Mouse (Mus musculus) heart, embryonic 12.5 days (tissue): ENCODE data around the gene Gm4858. TPM values are rescaled to one million over a fixed set of nuclear protein-coding genes. Genes with fewer than 3 reads are reported as not detected.
"Not testable (repeated sequence)": the region's sequence is repeated elsewhere in the genome, so short reads cannot be mapped to it uniquely, and the experiment has no call there.

Experiments used
- ATAC-seq: fragments of 200-750 bp; cut with Nextera tagmentation; 2 replicates; pipeline ENCODE4 v1.8.0; 2017; ENCODE audit warnings: moderate TSS enrichment, moderate library complexity; ENCODE audit not compliant: insufficient number of reproducible peaks, low FRiP score
- H3K27ac ChIP-seq: fragments of 300-500 bp; sonication (generic); 2 replicates; pipeline ENCODE4 v1.5.1; 2016; ENCODE audit warnings: mild to moderate bottlenecking, moderate library complexity; ENCODE audit not compliant: poor library complexity, severe bottlenecking
- H3K27me3 ChIP-seq: fragments of 300-500 bp; sonication (generic); replicated peaks from 2 replicates; pipeline ENCODE4 v1.6.1; 2016; ENCODE audit warnings: mild to moderate bottlenecking, moderate library complexity
- H3K36me3 ChIP-seq: fragments of 300-500 bp; sonication (generic); 2 replicates; pipeline ENCODE4 v1.6.1; 2016; ENCODE audit warnings: mild to moderate bottlenecking, moderate library complexity
- H3K4me1 ChIP-seq: fragments of 300-500 bp; sonication (generic); replicated peaks from 2 replicates; pipeline ENCODE4 v1.6.1; 2016; ENCODE audit warnings: mild to moderate bottlenecking
- H3K4me2 ChIP-seq: fragments of 300-500 bp; sonication (generic); 2 replicates; pipeline ENCODE4 v1.6.1; 2016; ENCODE audit warnings: mild to moderate bottlenecking, moderate library complexity
- H3K4me3 ChIP-seq: fragments of 300-500 bp; sonication (generic); 2 replicates; pipeline ENCODE4 v1.5.1; 2016; ENCODE audit warnings: mild to moderate bottlenecking
- H3K9ac ChIP-seq: fragments of 300-500 bp; sonication (generic); 2 replicates; pipeline ENCODE4 v1.6.1; 2016; ENCODE audit warnings: mild to moderate bottlenecking, moderate library complexity
- H3K9me3 ChIP-seq: fragments of 300-500 bp; sonication (generic); replicated peaks from 2 replicates; pipeline ENCODE4 v1.6.1; 2016; ENCODE audit warnings: mild to moderate bottlenecking, moderate library complexity
- WGBS: fragments of 180-500 bp; shearing (Covaris S2); methylation state at CpG from one replicate; pipeline ENCODE4 v1.1.7; 2016; 5-methylcytosine and 5-hydroxymethylcytosine counted together
- polyA plus RNA-seq: library from polyadenylated mRNA; unstranded; fragments of >200 nt; fragmentation: Nextera tagmentation; extraction: Ambion mirVana; gene quantifications from 2 replicates; pipeline ENCODE4 v1.2.1, GENCODE M21; 2016

The Gm4858 gene
- not detected in 2 replicates for polyA plus RNA-seq

DNA sequence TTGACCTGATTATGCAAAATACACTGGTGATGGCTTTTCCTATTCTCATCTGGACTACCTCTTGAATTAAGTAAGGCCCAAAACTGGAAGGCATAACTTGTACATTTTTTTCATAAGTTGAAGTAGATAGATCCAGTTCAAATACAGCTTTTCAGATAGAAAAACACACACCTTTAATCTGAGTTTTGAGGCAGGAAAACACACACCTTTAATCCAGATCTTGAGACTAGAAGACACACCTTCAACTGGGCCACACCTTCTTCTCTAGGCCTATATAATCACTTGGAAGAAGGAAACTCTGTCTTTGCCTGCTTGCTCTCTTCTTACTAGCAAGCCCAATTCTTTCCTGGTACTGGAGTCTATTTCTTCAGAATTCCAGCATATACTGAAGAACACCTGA lies at the start of gene Gm4858:
Gene Gm4858 (plus strand): TSS at position 301 of the 400 bp plus-strand sequence.
- H3K4me2 ChIP-seq, H3K9ac ChIP-seq, H3K4me1 ChIP-seq, H3K36me3 ChIP-seq, H3K9me3 ChIP-seq, H3K4me3 ChIP-seq, ATAC-seq, H3K27me3 ChIP-seq, H3K27ac ChIP-seq: not testable (repeated sequence)

DNA sequence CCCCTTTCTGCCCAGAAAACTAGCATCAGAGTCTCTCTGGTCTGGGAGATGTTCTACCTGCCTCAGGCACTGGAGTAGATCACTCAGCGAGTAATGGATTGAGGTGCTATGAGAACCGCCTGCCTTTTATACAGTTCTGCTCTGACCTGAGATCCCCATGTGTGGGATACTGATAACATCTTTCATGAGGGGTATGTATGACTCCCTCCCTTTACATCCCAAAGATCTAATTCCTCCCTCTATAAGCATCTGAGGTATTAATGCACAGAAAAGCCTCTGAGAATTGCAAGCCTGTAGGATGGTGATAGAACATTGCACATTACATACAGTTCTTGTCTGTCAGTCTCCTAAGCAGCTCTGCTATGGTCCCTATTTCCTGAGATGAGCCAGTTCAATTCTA lies 49.7 kb upstream of the Gm4858 start, which contains the start of gene Lce1m:
Gene Lce1m (minus strand): TSS at position 101 of the 400 bp plus-strand sequence.
- H3K27ac ChIP-seq, result no peak within 1 kb of the TSS
- no peak for ATAC-seq
- H3K4me1 ChIP-seq, result 0 out of 2 replicates have a peak, but pooled peaks cover 5% of the 10 kb centered on the region
- H3K9ac ChIP-seq, result no peak within 1 kb of the TSS
- 85% methylated on average over 2 of the region's 2 CpGs for WGBS
- H3K27me3 ChIP-seq, result peaks cover 7% of the 10 kb centered on the region
- H3K4me2 ChIP-seq, result no peak within 1 kb of the TSS
- no peaks in the 10 kb centered on the region for H3K9me3 ChIP-seq
- H3K36me3 ChIP-seq, result no peaks in the 10 kb centered on the region
- H3K4me3 ChIP-seq, result no peak within 1 kb of the TSS

DNA sequence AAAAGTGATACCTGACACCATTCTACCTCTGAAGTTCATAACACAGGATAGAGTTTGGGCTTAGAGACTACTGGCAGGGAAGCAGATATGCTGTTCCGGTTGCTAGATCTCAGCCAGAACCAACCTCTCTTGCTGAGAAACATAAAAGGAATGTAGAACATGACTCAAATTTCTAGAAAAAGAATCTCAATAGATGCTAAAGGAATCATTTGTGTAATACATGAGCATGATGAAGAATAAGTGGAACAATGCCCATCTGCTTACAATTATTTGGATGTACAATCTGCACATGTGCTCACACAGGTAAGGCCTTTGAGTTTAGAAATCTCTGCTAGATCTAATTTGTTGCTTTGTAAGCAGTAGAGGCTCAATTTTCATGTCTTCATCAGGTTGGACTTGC lies 47.5 kb upstream of the Gm4858 start:
- ATAC-seq, result no peak
- WGBS, result 71% methylated on average over 1 of the region's 1 CpGs

DNA sequence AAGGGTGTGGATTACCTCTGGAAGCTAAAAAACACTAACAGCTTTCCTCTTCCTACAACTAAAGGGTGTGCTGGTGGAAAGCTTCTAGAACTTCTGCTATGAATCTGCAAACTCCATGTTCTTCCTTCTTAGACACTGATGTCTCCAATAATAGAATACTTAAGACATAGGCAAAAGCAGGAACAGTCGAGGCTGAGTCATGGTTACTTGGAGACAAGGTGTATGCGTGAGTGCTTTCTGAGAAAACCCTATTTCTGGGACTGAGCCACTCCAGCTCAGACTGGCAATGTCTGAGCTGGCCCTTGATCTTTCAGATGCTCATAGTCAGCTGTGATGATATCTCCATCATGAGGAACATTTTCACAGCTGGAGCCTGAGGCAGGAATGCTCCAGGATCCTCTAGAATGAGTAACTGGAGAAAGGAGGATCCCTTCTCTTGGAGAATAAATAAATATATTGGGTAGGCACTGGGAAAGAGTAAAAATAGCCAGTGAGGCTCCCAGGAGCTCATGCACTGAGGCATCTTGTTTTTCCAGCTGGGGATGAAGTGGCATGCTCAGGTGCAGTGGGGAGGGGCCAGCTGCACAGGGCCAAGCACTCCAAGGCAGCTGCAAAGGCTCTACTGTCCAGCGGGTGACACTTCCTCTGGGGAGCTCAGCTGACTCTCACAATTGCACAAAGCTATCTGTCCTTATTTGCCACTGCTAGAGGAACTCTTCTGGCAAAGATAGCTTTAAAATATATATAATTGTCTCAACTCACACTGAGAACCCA lies 45.0 kb upstream of the Gm4858 start:
- no peak for ATAC-seq
- H3K36me3 ChIP-seq, result no peaks in the 10 kb centered on the region

More for the DNA sequence above, 47.5 kb upstream of the Gm4858 start:
- no peak overlapping the region for H3K4me3 ChIP-seq
- H3K27ac ChIP-seq, result no peak overlapping the region
- H3K4me2 ChIP-seq, result no peak overlapping the region
- H3K27me3 ChIP-seq, result peaks cover 7% of the 10 kb centered on the region
- no peak overlapping the region for H3K9ac ChIP-seq
- H3K9me3 ChIP-seq, result no peaks in the 10 kb centered on the region
- no peaks in the 10 kb centered on the region for H3K36me3 ChIP-seq
- no peaks in the 10 kb centered on the region for H3K4me1 ChIP-seq

DNA sequence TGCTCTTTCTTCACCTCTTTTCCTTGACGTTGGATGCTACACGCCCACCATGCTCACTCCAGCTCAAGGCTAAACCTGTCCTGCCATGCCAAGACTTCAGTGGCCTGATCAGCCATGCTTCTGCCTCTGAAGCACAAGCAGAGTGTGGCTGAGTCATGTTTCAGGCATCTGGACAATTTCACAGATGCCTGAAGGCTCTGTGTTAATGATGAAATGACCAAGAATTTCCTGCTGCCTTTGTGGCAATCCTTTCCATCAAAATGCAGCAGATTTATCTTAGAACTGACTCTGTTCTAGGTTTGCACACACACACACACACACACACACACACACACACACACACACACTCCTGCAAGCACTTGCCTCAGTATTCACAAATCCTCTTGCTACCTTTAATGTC lies 43.1 kb upstream of the Gm4858 start:
- H3K27me3 ChIP-seq, result no peaks in the 10 kb centered on the region
- H3K9ac ChIP-seq, result no peak overlapping the region
- H3K4me2 ChIP-seq, result no peak overlapping the region
- WGBS, result 49% methylated on average over 2 of the region's 2 CpGs
- H3K27ac ChIP-seq, result no peak overlapping the region
- no peaks in the 10 kb centered on the region for H3K9me3 ChIP-seq
- no peaks in the 10 kb centered on the region for H3K36me3 ChIP-seq
- no peak overlapping the region for H3K4me3 ChIP-seq
- ATAC-seq, result no peak
- H3K4me1 ChIP-seq, result no peaks in the 10 kb centered on the region

More for the DNA sequence above, 45.0 kb upstream of the Gm4858 start:
- Histone ChIP-seq H3K27me3 (no peaks in the 10 kb centered on the region), H3K9ac (no peak overlapping the region), H3K4me3 (no peak overlapping the region), H3K4me2 (no peak overlapping the region), H3K4me1 (no peaks in the 10 kb centered on the region), H3K27ac (no peak overlapping the region), H3K9me3 (no peaks in the 10 kb centered on the region)
- 73% methylated on average over 3 of the region's 3 CpGs for WGBS

DNA sequence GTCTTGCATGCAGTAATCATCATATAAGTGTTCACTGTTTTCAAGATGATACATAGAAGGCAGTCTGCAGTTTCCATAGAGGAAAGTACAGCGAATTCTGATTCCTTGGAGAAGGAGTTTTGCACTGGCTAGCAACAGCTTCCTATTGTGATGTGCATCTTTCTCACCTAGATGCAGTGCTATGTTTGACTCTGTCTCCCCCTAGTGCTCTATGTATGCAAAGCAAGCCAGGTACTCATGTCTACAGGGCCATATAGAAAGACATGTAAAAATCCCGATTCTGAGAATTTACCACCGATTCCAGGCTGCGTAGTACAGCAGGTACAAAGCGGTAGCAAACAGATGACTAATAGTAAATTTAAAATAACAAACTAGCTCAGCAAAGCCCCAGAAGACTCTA lies 37.2 kb upstream of the Gm4858 start:
- Histone ChIP-seq H3K27me3 (no peaks in the 10 kb centered on the region), H3K9me3 (no peaks in the 10 kb centered on the region), H3K4me2 (no peak overlapping the region), H3K4me1 (no peaks in the 10 kb centered on the region), H3K4me3 (no peak overlapping the region), H3K9ac (no peak overlapping the region), H3K36me3 (no peaks in the 10 kb centered on the region), H3K27ac (no peak overlapping the region)
- WGBS, result 51% methylated on average over 5 of the region's 5 CpGs
- no peak for ATAC-seq

DNA sequence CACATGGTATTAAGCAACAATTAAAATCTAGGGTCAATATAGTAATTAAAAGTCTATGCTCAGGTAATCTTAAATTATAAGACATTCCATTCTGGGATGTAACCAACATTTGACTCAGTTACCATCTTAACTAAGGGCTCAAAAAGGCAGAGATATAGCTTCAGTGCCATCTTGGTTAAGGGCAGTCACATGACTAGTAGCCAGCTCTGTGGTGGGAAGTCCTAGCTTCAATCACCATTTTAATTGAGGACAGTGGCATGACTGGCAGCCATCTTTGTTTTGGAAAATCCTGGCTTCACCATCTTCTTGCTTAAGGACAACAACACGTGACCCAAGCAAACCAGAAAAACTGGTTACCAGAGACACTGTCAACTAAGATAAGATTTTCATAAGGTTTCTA lies 18.4 kb upstream of the Gm4858 start:
- Histone ChIP-seq H3K4me2 (no peak overlapping the region), H3K4me3 (no peak overlapping the region), H3K36me3 (no peaks in the 10 kb centered on the region), H3K27me3 (no peaks in the 10 kb centered on the region), H3K27ac (no peak overlapping the region), H3K4me1 (no peaks in the 10 kb centered on the region), H3K9ac (no peak overlapping the region), H3K9me3 (no peaks in the 10 kb centered on the region)
- ATAC-seq, result no peak
- 79% methylated on average over 1 of the region's 1 CpGs for WGBS

DNA sequence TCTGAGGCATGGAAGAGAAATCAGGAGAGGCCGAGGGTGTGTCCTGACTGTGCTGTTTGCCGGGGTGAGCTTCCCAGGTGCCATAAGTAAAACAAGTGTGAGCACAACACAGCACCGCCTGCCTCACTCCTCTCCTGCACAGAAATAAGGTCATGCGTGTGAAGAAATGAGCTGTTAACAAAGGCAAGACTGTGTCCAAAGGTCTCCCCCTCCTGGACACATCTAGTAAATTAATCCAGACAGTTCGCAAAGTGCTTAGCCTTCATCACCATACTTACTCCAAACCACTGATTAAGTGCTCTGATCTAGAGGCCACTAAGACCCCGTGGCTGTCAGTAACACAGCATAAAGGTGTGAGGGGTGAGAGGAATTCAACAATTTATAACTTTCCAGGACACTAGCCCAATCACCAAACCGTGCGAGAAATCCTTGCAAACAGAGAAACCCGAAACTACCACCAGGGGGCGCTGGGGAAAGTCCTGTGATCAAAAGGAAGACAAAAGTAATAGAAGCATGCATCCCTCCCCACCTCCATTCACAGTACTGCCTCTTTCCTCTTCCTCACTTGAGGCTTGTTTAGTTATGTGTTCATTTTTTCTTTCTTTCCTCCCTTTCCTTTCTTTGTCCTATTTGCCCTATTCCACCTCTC lies 15.7 kb upstream of the Gm4858 start:
- Histone ChIP-seq H3K9ac (no peak overlapping the region), H3K36me3 (no peaks in the 10 kb centered on the region), H3K27ac (no peak overlapping the region), H3K9me3 (no peaks in the 10 kb centered on the region), H3K27me3 (no peaks in the 10 kb centered on the region), H3K4me3 (no peak overlapping the region), H3K4me2 (no peak overlapping the region), H3K4me1 (no peaks in the 10 kb centered on the region)
- 51% methylated on average over 10 of the region's 10 CpGs for WGBS
- no peak for ATAC-seq

DNA sequence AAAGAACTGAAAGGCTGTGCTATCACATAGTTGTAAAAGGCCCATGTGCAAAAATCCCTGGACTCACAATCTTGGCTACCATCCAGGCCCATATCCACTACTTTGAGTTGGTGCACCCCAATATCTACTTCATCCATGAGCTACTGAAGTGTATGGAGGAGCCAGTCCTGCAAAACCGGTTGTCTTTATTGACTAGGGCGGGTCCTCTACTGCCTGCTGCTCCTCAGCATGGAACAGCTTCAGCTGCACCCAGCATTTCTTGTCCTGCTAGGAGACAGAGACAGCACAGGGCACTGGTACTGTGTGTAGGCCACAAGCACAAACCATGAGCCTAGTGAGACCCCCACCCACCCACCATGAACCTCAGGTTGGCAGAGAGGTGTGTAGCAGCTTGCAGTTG lies 18.0 kb downstream of the Gm4858 start:
- 74% methylated on average over 2 of the region's 2 CpGs for WGBS
- no peaks in the 10 kb centered on the region for H3K4me1 ChIP-seq
- no peak overlapping the region for H3K4me3 ChIP-seq
- ATAC-seq, result no peak
- no peak overlapping the region for H3K9ac ChIP-seq
- H3K36me3 ChIP-seq, result no peaks in the 10 kb centered on the region
- H3K4me2 ChIP-seq, result no peak overlapping the region
- no peak overlapping the region for H3K27ac ChIP-seq
- no peaks in the 10 kb centered on the region for H3K9me3 ChIP-seq
- no peaks in the 10 kb centered on the region for H3K27me3 ChIP-seq

DNA sequence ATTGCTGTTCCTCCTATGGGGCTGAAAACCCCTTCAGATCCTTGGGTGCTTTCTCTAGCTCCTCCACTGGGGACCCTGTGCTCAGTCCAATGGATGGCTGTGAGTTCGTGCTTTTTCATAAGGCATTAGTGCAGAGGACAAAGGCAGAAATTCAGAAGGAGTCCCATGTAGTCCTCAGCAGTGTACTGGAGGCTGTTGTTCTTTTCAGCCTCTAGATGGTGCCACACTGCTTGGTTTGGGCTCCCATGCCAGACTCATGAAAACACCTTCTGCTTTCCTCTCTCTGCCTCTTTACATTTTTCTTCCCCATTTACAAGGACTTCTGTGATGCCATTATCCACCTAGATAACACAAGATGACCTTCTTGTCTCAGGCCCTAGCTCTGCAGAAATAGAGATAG lies 25.0 kb downstream of the Gm4858 start:
- ATAC-seq, H3K9ac ChIP-seq, H3K9me3 ChIP-seq, H3K27ac ChIP-seq, H3K27me3 ChIP-seq, H3K36me3 ChIP-seq, H3K4me1 ChIP-seq, H3K4me2 ChIP-seq, H3K4me3 ChIP-seq: not testable (repeated sequence)
- WGBS, result 34% methylated on average over 1 of the region's 1 CpGs

DNA sequence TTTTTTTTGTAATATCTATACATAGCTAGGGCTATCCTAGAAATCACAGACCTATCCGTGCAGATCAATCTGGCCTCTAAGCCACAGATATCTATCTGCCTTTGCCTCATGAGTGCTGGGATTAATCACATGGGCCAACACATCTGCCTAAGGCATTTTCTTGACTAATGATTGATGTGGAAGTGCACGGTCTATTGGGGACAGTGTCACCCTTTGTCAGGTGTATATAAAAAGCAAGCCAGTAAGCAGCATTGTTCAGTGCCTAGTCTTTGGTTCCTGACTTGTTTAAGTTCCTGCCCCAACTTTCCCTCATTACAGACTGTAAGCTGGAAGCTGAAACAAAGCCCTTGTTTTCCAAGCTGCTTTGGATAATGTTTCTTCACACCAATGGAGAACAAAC lies 27.8 kb downstream of the Gm4858 start:
- ATAC-seq, result no peak
- Histone ChIP-seq H3K4me2 (no peak overlapping the region), H3K27ac (no peak overlapping the region), H3K9me3 (no peaks in the 10 kb centered on the region), H3K36me3 (no peaks in the 10 kb centered on the region), H3K27me3 (no peaks in the 10 kb centered on the region), H3K9ac (no peak overlapping the region), H3K4me3 (no peak overlapping the region), H3K4me1 (no peaks in the 10 kb centered on the region)
- 80% methylated on average over 2 of the region's 2 CpGs for WGBS
